Mouse (Mus musculus): Measurements from ENCODE around the gene Lgi1.

Gene Lgi1

GRCm38 (mm10) chr19:38264505-38265500 lies at the start of gene Lgi1:
TSS of gene Lgi1 (plus strand) at chr19:38264536.
- peak; percentile 30 for DNase-seq (ENCODE audit: low spot score)

- no peak for DNase-seq (ENCODE audit: low spot score)
Observed at GRCm38 (mm10) chr19:38217696-38218095, 46.6 kb upstream of the Lgi1 start.

- DNase-seq (ENCODE audit: low spot score), result no peak
Observed at GRCm38 (mm10) chr19:38223356-38223904, 40.9 kb upstream of the Lgi1 start.

- DNase-seq (ENCODE audit: low spot score), result peak; percentile 91
Observed at GRCm38 (mm10) chr19:38223905-38224684, 40.2 kb upstream of the Lgi1 start, which contains the start of gene Fra10ac1. TSS of gene Fra10ac1 (minus strand) at chr19:38224156.

- peak; percentile 36 for DNase-seq (ENCODE audit: low spot score)
Observed at GRCm38 (mm10) chr19:38224685-38225060, 39.7 kb upstream of the Lgi1 start.

GRCm38 (mm10) chr19:38228699-38229098 lies 35.6 kb upstream of the Lgi1 start:
- no peak for DNase-seq (ENCODE audit: low spot score)

- peak; percentile 56 for DNase-seq (ENCODE audit: low spot score)
Observed at GRCm38 (mm10) chr19:38232087-38232486, 32.2 kb upstream of the Lgi1 start.

GRCm38 (mm10) chr19:38232516-38232915 lies 31.8 kb upstream of the Lgi1 start:
- no peak for DNase-seq (ENCODE audit: low spot score)

GRCm38 (mm10) chr19:38236526-38236925 lies 27.8 kb upstream of the Lgi1 start:
- no peak for DNase-seq (ENCODE audit: low spot score)

GRCm38 (mm10) chr19:38237834-38238212 lies 26.5 kb upstream of the Lgi1 start:
- DNase-seq (ENCODE audit: low spot score), result peak; percentile 78

GRCm38 (mm10) chr19:38238213-38238951 lies 26.0 kb upstream of the Lgi1 start:
- peak; percentile 83 for DNase-seq (ENCODE audit: low spot score)

GRCm38 (mm10) chr19:38242314-38242852 lies 22.0 kb upstream of the Lgi1 start:
- no peak for DNase-seq (ENCODE audit: low spot score)

- DNase-seq (ENCODE audit: low spot score), result no peak
Observed at GRCm38 (mm10) chr19:38244748-38245147, 19.6 kb upstream of the Lgi1 start.

- DNase-seq (ENCODE audit: low spot score), result no peak
Observed at GRCm38 (mm10) chr19:38245361-38246176, 18.8 kb upstream of the Lgi1 start.

- no peak for DNase-seq (ENCODE audit: low spot score)
Observed at GRCm38 (mm10) chr19:38246177-38246622, 18.1 kb upstream of the Lgi1 start.

GRCm38 (mm10) chr19:38249627-38250026 lies 14.7 kb upstream of the Lgi1 start:
- DNase-seq (ENCODE audit: low spot score), result no peak

- peak; percentile 34 for DNase-seq (ENCODE audit: low spot score)
Observed at GRCm38 (mm10) chr19:38253796-38254195, 10.5 kb upstream of the Lgi1 start.

- no peak for DNase-seq (ENCODE audit: low spot score)
Observed at GRCm38 (mm10) chr19:38258651-38259065, 5.7 kb upstream of the Lgi1 start.

- no peak for DNase-seq (ENCODE audit: low spot score)
Observed at GRCm38 (mm10) chr19:38259436-38259835, 4.9 kb upstream of the Lgi1 start.

- no peak for DNase-seq (ENCODE audit: low spot score)
Observed at GRCm38 (mm10) chr19:38260346-38260745, 4.0 kb upstream of the Lgi1 start.
